Mouse (Mus musculus): ENCODE measurements at regions not wholly inside any gene's neighbourhood (a gene's known extent, or its start where the extent isn't known, plus 50 kb on each side); places are given as distances from the start of the nearest gene placed in this dataset.

DNA sequence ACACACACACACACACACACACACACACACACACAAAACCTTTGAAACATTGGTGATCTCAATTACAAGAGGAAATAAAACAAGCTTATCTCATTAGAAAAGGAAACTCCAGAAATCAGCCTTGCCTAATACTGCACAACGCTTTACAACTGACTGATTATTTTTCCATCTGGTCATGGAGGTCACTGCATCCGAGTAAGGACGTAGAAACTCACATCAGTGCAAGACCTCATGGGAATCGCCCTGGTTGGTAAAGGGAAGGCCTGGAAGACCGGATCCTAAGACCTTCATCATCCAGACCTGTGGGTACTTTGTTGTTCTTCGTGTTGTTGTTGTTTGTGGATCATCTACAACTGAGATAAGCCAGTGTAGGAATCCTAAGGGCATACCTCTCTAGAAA lies 77.8 kb upstream of the Sestd1 start:
- no peak for DNase-seq (ENCODE audit: low spot score in 2 of 2)

DNA sequence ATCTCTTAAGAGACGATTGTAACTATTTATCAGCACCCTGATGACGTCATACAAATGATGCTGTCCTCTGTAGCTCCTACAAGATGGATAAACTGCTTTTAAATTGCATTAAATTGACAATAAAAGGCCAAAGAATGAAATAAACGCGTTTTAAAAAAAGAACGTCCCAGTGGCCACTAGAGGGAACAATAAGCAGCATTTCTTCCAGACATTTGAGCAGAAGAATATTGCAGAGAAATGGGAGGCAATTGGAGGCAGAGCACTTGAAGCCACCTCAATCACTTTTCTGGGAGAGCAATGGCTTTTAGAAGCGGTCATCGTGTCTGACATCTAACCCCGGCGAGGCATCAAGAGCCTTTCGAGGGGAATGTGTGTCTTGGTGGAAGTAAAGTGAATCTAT lies 76.4 kb upstream of the Sestd1 start:
- no peak for DNase-seq (ENCODE audit: low spot score in 2 of 2)

DNA sequence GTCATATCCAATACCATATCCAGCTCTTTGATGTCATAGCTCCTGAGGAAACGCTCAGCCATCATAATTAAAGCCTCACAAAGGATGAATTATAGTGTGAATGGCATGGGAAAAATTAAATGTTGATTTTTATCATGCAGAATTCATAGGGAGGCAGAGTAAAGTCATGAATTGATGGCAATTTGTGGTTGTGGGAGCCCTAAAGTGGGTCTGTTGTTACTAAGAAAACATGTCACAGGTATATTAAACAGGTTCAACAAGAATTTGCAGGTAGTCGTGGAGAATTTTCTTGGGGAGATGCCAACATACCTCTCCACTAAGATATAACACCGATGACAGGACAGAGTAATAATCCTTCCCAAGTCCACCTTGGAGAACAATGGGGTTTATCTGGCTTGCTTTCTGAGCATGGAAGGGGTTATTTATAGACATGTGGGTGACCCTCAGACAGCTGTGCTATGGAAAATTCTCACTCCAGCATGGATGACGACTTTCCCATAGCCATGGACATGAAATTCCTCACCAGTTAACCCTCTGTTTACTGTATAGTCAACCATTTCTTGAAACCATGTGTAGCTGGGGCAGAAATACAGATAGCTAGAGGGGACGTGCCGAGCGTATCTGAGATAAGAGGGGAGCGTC lies 71.7 kb upstream of the Sestd1 start:
- DNase-seq (ENCODE audit: low spot score in 2 of 2), result no peak

DNA sequence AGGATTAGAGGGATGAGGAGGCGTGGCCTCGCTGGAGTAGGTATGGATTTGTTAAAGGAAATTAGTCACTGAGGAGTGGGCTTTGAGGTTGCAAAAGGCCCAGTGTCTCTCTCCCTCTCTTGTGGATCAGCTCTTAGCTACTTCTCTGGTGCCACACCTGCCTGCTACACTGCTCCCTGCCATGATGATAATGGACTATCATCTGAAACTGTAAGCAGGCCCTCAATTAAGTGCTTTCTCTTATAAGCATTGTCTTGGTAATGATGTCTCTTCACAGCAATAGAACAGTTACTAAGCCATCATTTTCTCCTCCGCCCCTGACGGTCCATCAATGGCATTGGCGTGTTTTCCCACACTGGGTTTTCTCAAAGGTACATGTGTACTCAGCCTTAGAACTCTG lies 66.6 kb upstream of the Sestd1 start:
- DNase-seq (ENCODE audit: low spot score in 2 of 2), result no peak

DNA sequence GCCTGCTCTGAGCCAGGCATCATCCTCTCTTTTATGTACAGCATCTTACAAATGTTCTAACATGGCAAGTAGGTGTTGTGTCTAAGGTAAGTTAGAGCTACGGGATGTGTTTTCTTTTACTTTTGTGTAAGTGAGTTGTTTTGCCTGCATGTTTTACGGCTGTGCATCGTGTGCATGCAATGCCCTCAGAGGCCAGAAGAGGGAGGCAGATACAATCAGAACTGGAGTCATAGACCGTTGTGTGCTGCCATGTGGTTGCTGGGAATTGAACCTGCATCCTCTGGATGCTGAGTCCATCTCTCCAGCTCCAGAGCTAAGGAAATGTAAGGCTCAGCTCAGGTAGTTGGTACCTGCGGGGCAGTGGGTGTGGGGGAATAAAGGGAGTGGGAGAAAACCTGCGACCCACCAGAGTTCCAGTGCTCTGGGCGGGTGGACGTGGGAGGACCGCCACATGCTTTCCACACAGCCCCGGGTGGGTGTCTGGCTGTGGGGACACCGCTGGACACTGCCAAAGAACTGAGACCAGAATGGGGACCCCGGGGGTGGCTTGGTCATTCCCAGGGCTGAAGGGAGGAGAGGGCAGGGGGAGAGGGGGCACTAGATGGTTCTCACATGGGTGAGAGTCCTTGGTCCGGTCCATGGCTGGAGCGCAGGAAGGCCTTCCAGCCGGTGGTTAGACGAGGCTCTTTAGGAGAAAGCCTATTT lies 63.5 kb upstream of the Sestd1 start:
- no peak for DNase-seq (ENCODE audit: low spot score in 2 of 2)

DNA sequence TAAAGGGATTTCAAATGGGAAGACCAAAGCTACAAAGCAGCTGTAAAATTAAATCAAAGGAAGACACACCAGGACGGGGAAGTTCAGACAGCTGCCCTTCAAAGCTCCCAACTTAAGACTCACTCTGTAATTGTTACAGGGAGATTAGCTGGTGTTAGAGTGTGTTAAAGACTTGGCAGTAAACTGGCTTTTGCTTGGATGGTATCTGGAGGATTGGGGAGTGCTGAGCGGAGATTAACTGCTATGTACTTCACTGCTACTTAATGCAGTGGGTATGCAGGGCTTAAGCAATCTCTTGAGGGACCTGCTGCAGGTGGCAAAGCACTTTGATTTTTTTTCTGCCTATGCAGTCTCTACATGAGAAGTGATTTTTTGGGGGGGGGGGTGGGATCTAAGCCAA lies 62.0 kb upstream of the Sestd1 start:
- no peak for DNase-seq (ENCODE audit: low spot score in 2 of 2)

DNA sequence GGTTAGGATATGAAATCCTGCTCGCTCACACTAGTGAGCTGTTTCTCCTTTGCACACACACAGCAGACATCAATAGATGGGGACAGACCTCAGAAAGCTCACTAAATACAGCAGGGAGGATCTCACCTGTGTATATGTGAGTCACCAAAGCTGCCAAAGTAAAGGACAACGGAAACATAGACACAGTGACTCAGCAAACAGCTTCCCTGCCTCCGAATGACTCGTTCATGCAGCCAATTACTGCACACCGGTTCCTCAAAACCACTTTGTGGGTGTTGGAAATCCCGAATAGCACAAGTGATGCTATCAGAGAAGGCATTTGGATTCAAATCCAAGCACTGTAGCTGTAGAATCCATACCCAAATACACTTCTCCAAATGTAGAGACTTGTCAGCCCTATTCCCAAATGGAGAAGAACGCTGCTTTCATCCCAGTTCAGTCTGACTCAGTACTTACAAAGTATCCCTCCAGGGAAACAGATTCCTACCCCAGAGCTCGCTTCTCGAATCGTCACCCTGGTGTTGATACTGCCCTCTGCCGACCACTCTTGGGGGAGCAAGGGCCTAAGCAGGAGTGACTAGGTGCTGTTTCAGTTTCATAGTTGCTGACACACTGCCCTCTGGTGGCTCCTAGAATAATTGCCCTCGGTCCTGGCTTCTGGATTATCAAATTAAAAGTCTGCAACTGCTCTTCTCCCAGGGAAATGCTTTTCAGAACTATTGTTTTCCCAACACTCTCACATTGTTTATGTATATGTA lies 61.4 kb upstream of the Sestd1 start:
- peak; percentile 94 to 95 for DNase-seq (ENCODE audit: low spot score in 2 of 2)

DNA sequence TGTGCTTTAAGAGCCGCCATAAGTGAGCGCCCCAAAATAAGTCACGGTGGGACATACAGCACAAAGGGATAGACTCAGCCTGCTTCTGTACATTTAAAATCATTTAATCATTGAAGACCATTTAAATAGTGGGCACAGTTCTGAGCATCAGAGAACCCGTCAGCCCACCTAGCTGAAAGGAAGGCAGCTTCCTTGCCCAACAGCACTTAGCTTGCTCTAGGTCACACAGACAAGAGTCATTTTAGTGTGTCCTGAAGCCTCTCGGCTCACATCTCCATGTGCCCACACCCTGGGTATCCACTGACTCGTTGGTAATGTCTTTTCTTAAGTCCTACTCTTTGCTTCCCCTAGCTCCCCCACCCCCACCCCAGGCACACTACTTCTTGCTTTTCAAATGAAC lies 59.7 kb upstream of the Sestd1 start:
- DNase-seq (ENCODE audit: low spot score in 2 of 2), result no peak

DNA sequence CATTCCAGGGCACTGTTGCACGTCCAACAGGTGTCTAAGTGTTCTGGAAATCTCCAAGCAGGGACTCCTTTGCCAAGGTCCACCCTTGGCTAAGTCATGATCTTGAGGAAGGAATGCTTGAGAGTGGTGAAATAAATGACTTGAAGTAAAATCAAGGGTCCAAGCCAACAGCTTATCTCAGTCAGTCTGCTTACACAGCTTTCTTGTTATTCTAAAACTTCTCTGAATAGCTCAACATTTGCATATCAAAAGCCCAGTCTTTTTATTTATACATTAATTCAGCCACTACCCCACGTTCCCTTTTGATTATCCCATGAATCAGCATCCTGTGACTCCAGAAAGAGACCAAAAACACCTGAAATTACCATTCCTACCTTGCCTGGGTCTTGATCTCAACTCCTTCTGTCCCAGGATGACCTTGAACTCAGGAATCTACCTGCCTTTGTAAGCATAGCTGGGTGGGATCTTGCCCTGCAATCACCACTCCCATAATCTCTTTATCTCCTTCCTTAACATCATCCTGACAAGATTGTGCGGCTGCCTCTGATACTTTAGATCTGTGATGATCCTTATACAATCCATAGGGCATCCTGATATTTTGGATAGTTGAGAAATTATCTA lies 57.5 kb upstream of the Sestd1 start:
- no peak for DNase-seq (ENCODE audit: low spot score in 2 of 2)

DNA sequence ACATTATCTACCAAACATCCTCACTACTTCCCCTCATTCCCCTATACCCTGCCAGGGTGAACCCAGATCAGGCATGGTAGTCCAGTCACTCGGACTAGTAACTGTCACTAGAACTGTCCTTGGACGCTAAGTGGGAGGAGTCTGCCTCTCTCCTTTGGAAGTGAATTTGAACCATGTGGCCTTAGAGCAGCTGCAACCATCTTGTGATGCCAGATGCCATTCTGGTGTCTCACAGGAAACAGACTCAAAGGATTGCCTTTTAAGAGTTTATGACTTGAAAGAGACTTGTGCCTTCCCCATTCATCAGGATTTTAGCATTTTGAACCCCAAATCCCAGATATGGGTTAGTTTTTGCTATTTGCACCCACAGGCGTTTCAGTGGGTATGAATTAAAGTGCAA lies 56.9 kb upstream of the Sestd1 start:
- no peak for DNase-seq (ENCODE audit: low spot score in 2 of 2)

DNA sequence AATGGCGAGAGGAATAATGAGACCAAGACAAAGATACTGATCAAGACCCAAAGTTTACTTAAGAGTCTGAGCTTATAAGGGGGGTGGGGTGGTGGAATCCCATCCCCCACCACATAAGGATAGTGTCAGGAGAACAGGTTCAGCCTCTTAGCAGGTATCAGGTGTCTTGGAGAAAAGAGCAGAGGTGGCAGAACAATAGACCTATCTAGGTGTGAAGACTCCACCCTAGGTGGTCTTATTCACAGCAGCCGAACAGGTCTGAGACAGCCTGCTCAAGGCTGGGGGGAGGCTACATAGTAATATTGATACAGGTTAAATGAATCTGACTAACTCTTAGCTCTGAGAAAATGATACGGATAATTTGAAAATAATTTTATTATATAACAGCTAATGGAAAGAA lies 56.4 kb upstream of the Sestd1 start:
- DNase-seq (ENCODE audit: low spot score in 2 of 2), result no peak

DNA sequence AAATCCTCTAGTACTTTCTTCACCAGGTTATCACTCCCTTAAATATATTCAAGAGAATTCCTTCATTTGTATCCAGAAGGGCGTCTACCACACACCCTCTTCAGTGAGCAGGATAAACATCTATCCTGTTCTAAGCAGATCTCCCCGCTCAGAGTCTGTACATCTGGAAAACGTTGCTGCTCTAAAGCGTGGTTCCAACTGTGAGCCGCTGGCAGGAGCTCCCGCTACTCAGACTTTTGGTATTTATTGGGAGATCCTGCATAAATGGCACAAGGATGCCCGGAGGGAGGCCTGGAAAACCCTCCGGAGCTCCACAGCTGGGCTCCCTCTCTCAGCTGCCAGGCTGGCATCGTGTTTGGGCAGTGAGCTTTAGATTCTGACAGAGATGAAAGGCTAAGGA lies 54.3 kb upstream of the Sestd1 start:
- DNase-seq (ENCODE audit: low spot score in 2 of 2), result no peak

DNA sequence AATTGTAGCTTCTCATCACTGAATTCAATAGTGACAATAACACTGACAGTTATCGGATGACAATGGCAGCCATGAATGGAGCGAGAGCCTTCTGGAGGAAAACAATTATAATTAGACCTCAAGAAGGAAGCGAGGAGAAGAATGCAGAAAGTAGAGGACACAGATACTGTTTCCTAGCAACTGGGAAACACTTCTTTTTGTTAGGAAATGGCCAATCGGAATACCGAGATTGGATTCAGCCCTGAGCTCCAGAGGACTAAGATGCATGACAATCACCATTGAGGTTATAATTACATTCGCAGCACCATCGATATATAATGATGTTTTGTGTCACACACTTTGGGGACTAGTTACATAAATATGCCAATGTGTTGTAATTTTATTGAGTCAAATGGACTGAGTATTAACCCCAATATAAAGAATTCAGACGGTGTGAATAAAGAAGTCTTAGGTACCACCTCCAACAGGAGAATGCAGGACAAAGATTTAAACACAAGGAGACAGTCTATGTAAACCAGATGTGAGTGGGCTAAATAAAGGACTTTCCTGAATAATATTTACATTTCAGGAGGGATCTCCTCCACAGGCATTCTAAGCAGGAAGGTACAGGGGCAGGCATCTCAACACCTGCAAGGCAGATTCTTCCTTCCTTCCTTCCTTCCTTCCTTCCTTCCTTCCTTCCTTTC lies 53.1 kb upstream of the Sestd1 start:
- DNase-seq (ENCODE audit: low spot score in 2 of 2), result no peak
